Mouse (Mus musculus): ENCODE results near the gene Cdc37l1.

GRCm38 (mm10) chr19:29066981-29067471 lies 76.9 kb downstream of the Cdc37l1 start:
- TF ChIP-seq POLR2AphosphoS2 (IDR thresholded peaks at IDR 0.05; ENCODE audit: insufficient read length, low read depth) (no peak), TCF12 (IDR thresholded peaks at IDR 0.05; ENCODE audit: insufficient read depth, poor library complexity, severe bottlenecking) (no peak), POLR2A (IDR thresholded peaks at IDR 0.05; ENCODE audit: insufficient read length, low read depth) (no peak), E2F4 (IDR thresholded peaks at IDR 0.05; ENCODE audit: insufficient read depth) (no peak), TCF3 (IDR thresholded peaks at IDR 0.05; ENCODE audit: insufficient read length, low read depth) (no peak), MAX (IDR thresholded peaks at IDR 0.05; ENCODE audit: low read depth) (no peak), MYOG (IDR thresholded peaks at IDR 0.05; ENCODE audit: control insufficient read depth in 1 of 3, insufficient read depth in 1 of 3, insufficient read length in 2 of 3, low read depth in 2 of 3) (no peak), REST (IDR thresholded peaks at IDR 0.05; ENCODE audit: insufficient read depth, insufficient read length) (no peak), MYOD1 (IDR thresholded peaks at IDR 0.05; ENCODE audit: control insufficient read depth in 1 of 3, insufficient read length in 2 of 3, low read depth in 2 of 3) (no peak), SRF (IDR thresholded peaks at IDR 0.05; ENCODE audit: control insufficient read depth, insufficient read length, low read depth) (no peak), USF1 (IDR thresholded peaks at IDR 0.05; ENCODE audit: low read depth) (no peak)

All from myocyte (in vitro differentiated cells).